Mouse (Mus musculus) E14TG2a.4 (cell line): ENCODE measurements around the gene Rasgef1b.

Experiments used
- CTCF ChIP-seq: conservative IDR thresholded peaks from 2 replicates; pipeline ENCODE4 v1.5.1; 2014; ENCODE audit warnings: low read length
- NANOG ChIP-seq: IDR thresholded peaks from 2 replicates; pipeline ENCODE4 v1.6.1; 2014; ENCODE audit warnings: borderline replicate concordance, low read length, mixed read lengths

DNA sequence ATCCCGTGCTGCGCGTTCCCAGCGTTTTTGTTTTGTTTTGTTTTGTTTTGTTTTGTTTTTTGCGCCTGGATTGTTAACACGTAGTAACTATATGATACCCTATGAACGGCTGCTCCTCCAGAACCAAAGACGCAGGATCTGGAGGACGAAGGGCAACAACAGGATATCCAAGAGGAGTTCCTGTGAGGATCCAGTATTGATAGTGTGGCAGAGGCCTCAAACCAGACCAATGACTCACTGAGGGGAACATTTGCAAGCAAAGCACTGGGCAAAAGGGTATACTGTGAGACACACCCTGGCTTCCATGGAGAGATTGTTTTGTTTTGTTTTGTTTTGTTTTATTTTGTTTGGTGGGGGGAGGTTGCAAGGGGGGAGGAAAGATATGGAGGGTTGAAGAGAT, 348.0 kb downstream of the Rasgef1b start:
- TF ChIP-seq CTCF (no peak), NANOG (no peak)
